Mouse (Mus musculus) NIH3T3 (cell line): Measurements from ENCODE around the gene Rhox4e.
A peak's percentile ranks its signal among the peaks of the same experiment; 100 is the strongest.
"Not testable (repeated sequence)": the region's sequence is repeated elsewhere in the genome, so short reads cannot be mapped to it uniquely, and the experiment has no call there.

ENCODE experiments used
- DNase-seq: peaks from one replicate; pipeline ENCODE4 v3.0.0-alpha.2; 2012; ENCODE audit warnings: low read depth

The Rhox4e gene

GRCm38 (mm10) chrX:37557112-37557511, at the start of gene Rhox4e:
Rhox4e (plus strand) TSS chrX:37557412.
- not testable (repeated sequence) for DNase-seq

- DNase-seq = not testable (repeated sequence)
Measured at GRCm38 (mm10) chrX:37514059-37514458, 43.2 kb upstream of the Rhox4e start, which contains the start of gene Rhox4d. Rhox4d (plus strand) TSS chrX:37514359.

GRCm38 (mm10) chrX:37530152-37530551, 27.1 kb upstream of the Rhox4e start, which contains the start of gene Rhox2e:
Rhox2e (plus strand) TSS chrX:37530452.
- DNase-seq = not testable (repeated sequence)

- DNase-seq = not testable (repeated sequence)
Measured at GRCm38 (mm10) chrX:37541719-37542118, 15.5 kb upstream of the Rhox4e start, which contains the start of gene Rhox3e. Rhox3e (plus strand) TSS chrX:37542019.

GRCm38 (mm10) chrX:37571105-37571504, 13.9 kb downstream of the Rhox4e start, which contains the start of gene Rhox2f:
Rhox2f (plus strand) TSS chrX:37571405.
- not testable (repeated sequence) for DNase-seq

- DNase-seq = peak; percentile 6
Measured at GRCm38 (mm10) chrX:37572638-37573037, 15.4 kb downstream of the Rhox4e start.

- not testable (repeated sequence) for DNase-seq
Measured at GRCm38 (mm10) chrX:37580692-37581091, 23.5 kb downstream of the Rhox4e start, which contains the start of gene Rhox3f. Rhox3f (plus strand) TSS chrX:37580992.

- not testable (repeated sequence) for DNase-seq
Measured at GRCm38 (mm10) chrX:37607604-37608003, 50.4 kb downstream of the Rhox4e start, which contains the start of gene Rhox4f. Rhox4f (minus strand) TSS chrX:37607704.
